Mouse (Mus musculus) embryonic fibroblast, embryonic 13.5 days (primary cell): ENCODE data around the gene Sfswap.

Experiments used
- CTCF ChIP-seq: IDR thresholded peaks from 2 replicates; pipeline ENCODE4 v1.5.1; 2011; ENCODE audit warnings: mild to moderate bottlenecking, control low read depth, low read length, moderate library complexity, borderline replicate concordance; ENCODE audit not compliant: insufficient read depth
- POLR2A ChIP-seq: IDR thresholded peaks from 2 replicates; pipeline ENCODE4 v1.6.1; 2011; ENCODE audit warnings: low read depth, mild to moderate bottlenecking, control low read depth, low read length, moderate library complexity

DNA sequence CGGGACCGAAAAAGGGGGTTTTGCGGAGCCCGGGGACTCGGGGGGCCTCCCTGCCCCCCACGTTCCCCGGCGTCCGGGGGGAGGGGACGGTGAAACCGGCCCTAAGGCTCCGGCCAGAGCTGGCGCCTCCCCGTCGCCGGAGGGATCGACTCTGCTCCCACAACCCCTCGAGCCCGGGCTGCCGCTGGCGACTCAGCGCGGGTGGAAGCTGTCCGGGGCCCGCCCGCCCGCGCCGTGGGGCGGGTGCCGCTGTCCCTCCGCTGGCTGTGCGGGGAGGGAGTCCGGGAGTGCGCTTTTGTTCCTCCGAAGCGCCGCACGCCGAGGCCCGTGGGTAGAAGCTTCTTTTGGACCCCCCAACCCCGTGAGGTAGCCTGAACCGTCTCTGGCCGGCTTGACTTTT lies 650 bp downstream of the Sfswap start:
- TF ChIP-seq POLR2A, result no peak
- TF ChIP-seq CTCF, result no peak
